Mouse (Mus musculus): ENCODE data around the gene Ly6g6d. TPM values are rescaled to one million over a fixed set of nuclear protein-coding genes. Genes with fewer than 3 reads are reported as not detected.
A peak's percentile ranks its signal among the peaks of the same experiment; 100 is the strongest.

Gene Ly6g6d
- polyA plus RNA-seq, 1 experiment from 2014 or later = 0.41 TPM

GRCm38 (mm10) chr17:35068213-35068914, 9.5 kb downstream of the Ly6g6d start:
- no peaks in the 10 kb centered on the region for H3K9me3 ChIP-seq (replicated peaks)
- H3K9ac ChIP-seq = no peak overlapping the region
- no peak overlapping the region for H3K4me3 ChIP-seq (replicated peaks)
- peaks cover 31% of the 10 kb centered on the region for H3K4me1 ChIP-seq (replicated peaks)
- H3K27me3 ChIP-seq = peaks cover 75% of the 10 kb centered on the region
- ATAC-seq (ENCODE audit: insufficient read depth) = no peak
- H3K27ac ChIP-seq (replicated peaks) = no peak overlapping the region
- no peak overlapping the region for H3K4me2 ChIP-seq
- 67% methylated on average over 17 of the region's 17 CpGs for WGBS (ENCODE audit: insufficient replicate concordance)
- H3K36me3 ChIP-seq (replicated peaks) = no peaks in the 10 kb centered on the region

GRCm38 (mm10) chr17:35066084-35066483, 11.8 kb downstream of the Ly6g6d start, which contains the start of gene Mpig6b:
Mpig6b (minus strand) TSS chr17:35066184.
- Histone ChIP-seq H3K4me2 (peak within 1 kb of the TSS; percentile 71), H3K4me3 (replicated peaks) (peak within 1 kb of the TSS; percentile 37), H3K9me3 (replicated peaks) (no peaks in the 10 kb centered on the region), H3K4me1 (replicated peaks) (peaks cover 35% of the 10 kb centered on the region), H3K36me3 (replicated peaks) (no peaks in the 10 kb centered on the region), H3K9ac (no peak within 1 kb of the TSS; the same call in 1 of the 2 replicates), H3K27ac (replicated peaks) (no peak within 1 kb of the TSS), H3K27me3 (peaks cover 82% of the 10 kb centered on the region)
- 34% methylated on average over 10 of the region's 10 CpGs for WGBS (ENCODE audit: insufficient replicate concordance)
- ATAC-seq (ENCODE audit: insufficient read depth) = no peak

GRCm38 (mm10) chr17:35064951-35065947, 12.6 kb downstream of the Ly6g6d start, which contains the start of gene Ly6g6c:
Ly6g6c (plus strand) TSS chr17:35065388.
- H3K9ac ChIP-seq = no peak within 1 kb of the TSS; the same call in 1 of the 2 replicates
- 0 out of 2 replicates have a peak, but pooled peaks have one; percentile 14 for ATAC-seq (ENCODE audit: insufficient read depth)
- H3K4me1 ChIP-seq (replicated peaks) = peaks cover 38% of the 10 kb centered on the region
- under 1% methylated on average over 48 of the region's 48 CpGs for WGBS (ENCODE audit: insufficient replicate concordance)
- peak within 1 kb of the TSS; percentile 71 for H3K4me2 ChIP-seq
- peaks cover 81% of the 10 kb centered on the region for H3K27me3 ChIP-seq
- H3K27ac ChIP-seq (replicated peaks) = no peak within 1 kb of the TSS
- peak within 1 kb of the TSS; percentile 37 for H3K4me3 ChIP-seq (replicated peaks)
- no peaks in the 10 kb centered on the region for H3K9me3 ChIP-seq (replicated peaks)
- no peaks in the 10 kb centered on the region for H3K36me3 ChIP-seq (replicated peaks)

GRCm38 (mm10) chr17:35064378-35064877, 13.4 kb downstream of the Ly6g6d start:
- Histone ChIP-seq H3K4me3 (replicated peaks) (peak overlapping the region; percentile 37), H3K9me3 (replicated peaks) (no peaks in the 10 kb centered on the region), H3K9ac (no peak overlapping the region), H3K27ac (replicated peaks) (no peak overlapping the region), H3K27me3 (peaks cover 85% of the 10 kb centered on the region), H3K4me2 (peak overlapping the region; percentile 71), H3K4me1 (replicated peaks) (peaks cover 46% of the 10 kb centered on the region), H3K36me3 (replicated peaks) (no peaks in the 10 kb centered on the region)
- ATAC-seq (ENCODE audit: insufficient read depth) = no peak
- WGBS (ENCODE audit: insufficient replicate concordance) = 28% methylated on average over 10 of the region's 10 CpGs

GRCm38 (mm10) chr17:35063466-35063865, 14.4 kb downstream of the Ly6g6d start:
- Histone ChIP-seq H3K27me3 (peaks cover 75% of the 10 kb centered on the region), H3K9ac (no peak overlapping the region), H3K4me3 (replicated peaks) (no peak overlapping the region), H3K4me1 (replicated peaks) (peaks cover 56% of the 10 kb centered on the region), H3K27ac (replicated peaks) (no peak overlapping the region), H3K36me3 (replicated peaks) (peaks cover 1% of the 10 kb centered on the region), H3K9me3 (replicated peaks) (no peaks in the 10 kb centered on the region), H3K4me2 (no peak overlapping the region)
- WGBS (ENCODE audit: insufficient replicate concordance) = 68% methylated on average over 3 of the region's 3 CpGs
- ATAC-seq (ENCODE audit: insufficient read depth) = no peak

GRCm38 (mm10) chr17:35061299-35061698, 16.6 kb downstream of the Ly6g6d start:
- ATAC-seq (ENCODE audit: insufficient read depth) = no peak
- Histone ChIP-seq H3K4me1 (replicated peaks) (peaks cover 65% of the 10 kb centered on the region), H3K27me3 (peaks cover 53% of the 10 kb centered on the region), H3K36me3 (replicated peaks) (peaks cover 21% of the 10 kb centered on the region), H3K4me2 (no peak overlapping the region), H3K9ac (no peak overlapping the region), H3K9me3 (replicated peaks) (no peaks in the 10 kb centered on the region), H3K27ac (replicated peaks) (no peak overlapping the region), H3K4me3 (replicated peaks) (no peak overlapping the region)
- WGBS (ENCODE audit: insufficient replicate concordance) = 77% methylated on average over 8 of the region's 8 CpGs

- no peak overlapping the region for H3K4me2 ChIP-seq
- H3K9ac ChIP-seq = no peak overlapping the region
- peaks cover 49% of the 10 kb centered on the region for H3K27me3 ChIP-seq
- peaks cover 26% of the 10 kb centered on the region for H3K36me3 ChIP-seq (replicated peaks)
- H3K9me3 ChIP-seq (replicated peaks) = no peaks in the 10 kb centered on the region
- 67% methylated on average over 22 of the region's 22 CpGs for WGBS (ENCODE audit: insufficient replicate concordance)
- ATAC-seq (ENCODE audit: insufficient read depth) = no peak
- H3K4me1 ChIP-seq (replicated peaks) = peaks cover 66% of the 10 kb centered on the region
- H3K27ac ChIP-seq (replicated peaks) = no peak overlapping the region
- H3K4me3 ChIP-seq (replicated peaks) = no peak overlapping the region
These were observed 17.0 kb downstream of the Ly6g6d start for GRCm38 (mm10) chr17:35060737-35061297.

- Histone ChIP-seq H3K9me3 (replicated peaks) (no peaks in the 10 kb centered on the region), H3K4me1 (replicated peaks) (peaks cover 64% of the 10 kb centered on the region), H3K4me2 (peak overlapping the region; percentile 88), H3K27me3 (peaks cover 41% of the 10 kb centered on the region), H3K36me3 (replicated peaks) (peaks cover 33% of the 10 kb centered on the region), H3K4me3 (replicated peaks) (peak overlapping the region; percentile 58), H3K27ac (replicated peaks) (no peak overlapping the region), H3K9ac (no peak overlapping the region)
- WGBS (ENCODE audit: insufficient replicate concordance) = 43% methylated on average over 14 of the region's 14 CpGs
- no peak for ATAC-seq (ENCODE audit: insufficient read depth)
These were observed 17.8 kb downstream of the Ly6g6d start for GRCm38 (mm10) chr17:35060071-35060470.

GRCm38 (mm10) chr17:35058911-35059892, 18.7 kb downstream of the Ly6g6d start, which contains the start of gene Ddah2:
Ddah2 (plus strand) TSS chr17:35059035.
- WGBS (ENCODE audit: insufficient replicate concordance) = under 1% methylated on average over 57 of the region's 57 CpGs
- peaks cover 58% of the 10 kb centered on the region for H3K4me1 ChIP-seq (replicated peaks)
- peak within 1 kb of the TSS; percentile 26; the same call in 1 of the 2 replicates for H3K9ac ChIP-seq
- H3K9me3 ChIP-seq (replicated peaks) = no peaks in the 10 kb centered on the region
- peaks cover 42% of the 10 kb centered on the region for H3K36me3 ChIP-seq (replicated peaks)
- H3K4me3 ChIP-seq (replicated peaks) = peak within 1 kb of the TSS; percentile 58
- peaks cover 33% of the 10 kb centered on the region for H3K27me3 ChIP-seq
- peak; percentile 69 for ATAC-seq (ENCODE audit: insufficient read depth)
- peak within 1 kb of the TSS; percentile 43; the same call in 1 of the 2 replicates for H3K27ac ChIP-seq (replicated peaks)
- peak within 1 kb of the TSS; percentile 88 for H3K4me2 ChIP-seq

- H3K4me3 ChIP-seq (replicated peaks) = no peak overlapping the region
These were observed 19.5 kb downstream of the Ly6g6d start for GRCm38 (mm10) chr17:35058316-35058715.

More at GRCm38 (mm10) chr17:35058316-35058715, 19.5 kb downstream of the Ly6g6d start:
- Histone ChIP-seq H3K27me3 (peaks cover 24% of the 10 kb centered on the region), H3K27ac (replicated peaks) (no peak overlapping the region), H3K4me1 (replicated peaks) (peaks cover 59% of the 10 kb centered on the region), H3K9ac (no peak overlapping the region), H3K9me3 (replicated peaks) (no peaks in the 10 kb centered on the region), H3K4me2 (peak overlapping the region; percentile 88), H3K36me3 (replicated peaks) (peaks cover 51% of the 10 kb centered on the region)
- no peak for ATAC-seq (ENCODE audit: insufficient read depth)
- WGBS (ENCODE audit: insufficient replicate concordance) = 65% methylated on average over 9 of the region's 9 CpGs

Measured in liver, embryonic 15.5 days (tissue).